Mouse (Mus musculus) forebrain, embryonic 13.5 days (tissue): Measurements from ENCODE around the gene Nkd1. TPM values are rescaled to one million over a fixed set of nuclear protein-coding genes. Genes with fewer than 3 reads are reported as not detected.

Experiments
- ATAC-seq: fragments of 200-750 bp; cut with Nextera tagmentation; 2 replicates; pipeline ENCODE4 v1.8.0; 2017
- H3K27ac ChIP-seq: fragments of 300-500 bp; sonication (generic); 2 replicates; pipeline ENCODE4 v1.5.1; 2015; ENCODE audit warnings: inconsistent platforms, mild to moderate bottlenecking, moderate library complexity
- H3K27me3 ChIP-seq: fragments of 300-500 bp; sonication (generic); 2 replicates; pipeline ENCODE4 v1.6.1; 2015; ENCODE audit warnings: mild to moderate bottlenecking, inconsistent platforms
- H3K36me3 ChIP-seq: fragments of 300-500 bp; sonication (generic); 2 replicates; pipeline ENCODE4 v1.6.1; 2015; ENCODE audit warnings: mild to moderate bottlenecking, inconsistent platforms; ENCODE audit not compliant: poor library complexity, severe bottlenecking
- H3K4me1 ChIP-seq: fragments of 300-500 bp; sonication (generic); 2 replicates; pipeline ENCODE4 v1.6.1; 2015; ENCODE audit warnings: inconsistent platforms
- H3K4me2 ChIP-seq: fragments of 300-500 bp; sonication (generic); 2 replicates; pipeline ENCODE4 v1.6.1; 2015; ENCODE audit warnings: inconsistent platforms, mild to moderate bottlenecking, moderate library complexity
- H3K4me3 ChIP-seq: fragments of 300-500 bp; sonication (generic); 2 replicates; pipeline ENCODE4 v1.5.1; 2015; ENCODE audit warnings: mild to moderate bottlenecking, inconsistent platforms
- H3K9ac ChIP-seq: fragments of 300-500 bp; sonication (generic); 2 replicates; pipeline ENCODE4 v1.6.1; 2015; ENCODE audit warnings: mild to moderate bottlenecking, inconsistent platforms
- H3K9me3 ChIP-seq: fragments of 300-500 bp; sonication (generic); replicated peaks from 2 replicates; pipeline ENCODE4 v1.6.1; 2016; ENCODE audit warnings: inconsistent platforms
- WGBS: fragments of 180-500 bp; shearing (Covaris S2); methylation state at CpG from one replicate; pipeline ENCODE4 v1.1.7; 2015; 5-methylcytosine and 5-hydroxymethylcytosine counted together
- polyA plus RNA-seq: library from polyadenylated mRNA; unstranded; fragments of >200 nt; fragmentation: Nextera tagmentation; extraction: Ambion mirVana; gene quantifications from 2 replicates; pipeline ENCODE4 v1.2.1, GENCODE M21; 2015

Nkd1 gene
- polyA plus RNA-seq, 1 experiment from 2014 or later: 47.7 TPM

- Histone ChIP-seq H3K36me3 (no peaks in the 10 kb centered on the region), H3K4me3 (no peak overlapping the region), H3K27ac (peak overlapping the region; percentile 31), H3K9me3 (no peaks in the 10 kb centered on the region), H3K27me3 (no peaks in the 10 kb centered on the region), H3K4me1 (peaks cover 72% of the 10 kb centered on the region), H3K4me2 (no peak overlapping the region), H3K9ac (no peak overlapping the region)
- 84% methylated on average over 3 of the region's 3 CpGs for WGBS
- no peak for ATAC-seq
These were observed 47.1 kb downstream of the Nkd1 start for GRCm38 (mm10) chr8:88568211-88568610.

GRCm38 (mm10) chr8:88569366-88569765, 48.2 kb downstream of the Nkd1 start:
- H3K9me3 ChIP-seq: no peaks in the 10 kb centered on the region
- 76% methylated on average over 7 of the region's 7 CpGs for WGBS
- peaks cover 77% of the 10 kb centered on the region for H3K4me1 ChIP-seq

GRCm38 (mm10) chr8:88570293-88570998, 49.3 kb downstream of the Nkd1 start:
- Histone ChIP-seq H3K27me3 (no peaks in the 10 kb centered on the region), H3K4me3 (no peak overlapping the region), H3K4me1 (peaks cover 76% of the 10 kb centered on the region), H3K9ac (no peak overlapping the region), H3K27ac (no peak overlapping the region), H3K36me3 (peaks cover 4% of the 10 kb centered on the region; the same call in 1 of the 2 replicates), H3K4me2 (no peak overlapping the region), H3K9me3 (no peaks in the 10 kb centered on the region)
- 40% methylated on average over 10 of the region's 10 CpGs for WGBS
- ATAC-seq: no peak

More at GRCm38 (mm10) chr8:88569366-88569765, 48.2 kb downstream of the Nkd1 start:
- no peaks in the 10 kb centered on the region for H3K27me3 ChIP-seq
- H3K4me3 ChIP-seq: no peak overlapping the region
- H3K9ac ChIP-seq: no peak overlapping the region
- H3K27ac ChIP-seq: no peak overlapping the region
- H3K4me2 ChIP-seq: no peak overlapping the region
- no peak for ATAC-seq
- peaks cover 4% of the 10 kb centered on the region; the same call in 1 of the 2 replicates for H3K36me3 ChIP-seq

GRCm38 (mm10) chr8:88571434-88572184, 50.5 kb downstream of the Nkd1 start:
- Histone ChIP-seq H3K36me3 (peaks cover 4% of the 10 kb centered on the region; the same call in 1 of the 2 replicates), H3K4me3 (no peak overlapping the region), H3K9me3 (no peaks in the 10 kb centered on the region), H3K9ac (no peak overlapping the region), H3K27me3 (no peaks in the 10 kb centered on the region), H3K4me2 (no peak overlapping the region), H3K4me1 (peaks cover 82% of the 10 kb centered on the region), H3K27ac (peak overlapping the region; percentile 81)
- ATAC-seq: no peak
- WGBS: 77% methylated on average over 14 of the region's 14 CpGs

- peaks cover 85% of the 10 kb centered on the region for H3K4me1 ChIP-seq
- no peak overlapping the region for H3K4me2 ChIP-seq
- no peaks in the 10 kb centered on the region for H3K27me3 ChIP-seq
- no peak overlapping the region for H3K9ac ChIP-seq
- ATAC-seq: peak; percentile 67
- no peaks in the 10 kb centered on the region for H3K9me3 ChIP-seq
- WGBS: 72% methylated on average over 12 of the region's 12 CpGs
- peaks cover 4% of the 10 kb centered on the region; the same call in 1 of the 2 replicates for H3K36me3 ChIP-seq
- no peak overlapping the region for H3K4me3 ChIP-seq
- peak overlapping the region; percentile 81 for H3K27ac ChIP-seq
These were observed 51.2 kb downstream of the Nkd1 start for GRCm38 (mm10) chr8:88572185-88572909.

- Histone ChIP-seq H3K4me1 (peaks cover 86% of the 10 kb centered on the region), H3K9me3 (no peaks in the 10 kb centered on the region), H3K27ac (peak overlapping the region; percentile 81), H3K27me3 (no peaks in the 10 kb centered on the region), H3K4me2 (no peak overlapping the region), H3K4me3 (no peak overlapping the region), H3K9ac (no peak overlapping the region), H3K36me3 (peaks cover 4% of the 10 kb centered on the region; the same call in 1 of the 2 replicates)
- 75% methylated on average over 14 of the region's 14 CpGs for WGBS
- ATAC-seq: 0 out of 2 replicates have a peak, but pooled peaks have one; percentile 4
These were observed 51.9 kb downstream of the Nkd1 start for GRCm38 (mm10) chr8:88572941-88573645.

GRCm38 (mm10) chr8:88574975-88575374, 53.8 kb downstream of the Nkd1 start:
- Histone ChIP-seq H3K9me3 (no peaks in the 10 kb centered on the region), H3K4me3 (no peak overlapping the region), H3K27ac (no peak overlapping the region), H3K36me3 (peaks cover 4% of the 10 kb centered on the region; the same call in 1 of the 2 replicates), H3K9ac (no peak overlapping the region), H3K4me2 (no peak overlapping the region), H3K27me3 (no peaks in the 10 kb centered on the region), H3K4me1 (peaks cover 86% of the 10 kb centered on the region)
- ATAC-seq: no peak
- WGBS: 64% methylated on average over 5 of the region's 5 CpGs

- Histone ChIP-seq H3K4me2 (no peak overlapping the region), H3K9me3 (no peaks in the 10 kb centered on the region), H3K9ac (no peak overlapping the region), H3K27me3 (no peaks in the 10 kb centered on the region), H3K4me3 (no peak overlapping the region), H3K36me3 (peaks cover 4% of the 10 kb centered on the region; the same call in 1 of the 2 replicates), H3K27ac (no peak overlapping the region), H3K4me1 (peaks cover 76% of the 10 kb centered on the region)
- 83% methylated on average over 10 of the region's 10 CpGs for WGBS
- ATAC-seq: no peak
These were observed 55.4 kb downstream of the Nkd1 start for GRCm38 (mm10) chr8:88576351-88577142.

- H3K4me2 ChIP-seq: no peak overlapping the region
- WGBS: 63% methylated on average over 5 of the region's 5 CpGs
- H3K27me3 ChIP-seq: no peaks in the 10 kb centered on the region
- H3K27ac ChIP-seq: peak overlapping the region; percentile 67
- peaks cover 65% of the 10 kb centered on the region for H3K4me1 ChIP-seq
- ATAC-seq: peak; percentile 49; the same call in 1 of the 2 replicates
- no peak overlapping the region for H3K4me3 ChIP-seq
- H3K9me3 ChIP-seq: no peaks in the 10 kb centered on the region
- no peak overlapping the region for H3K9ac ChIP-seq
- peaks cover 4% of the 10 kb centered on the region; the same call in 1 of the 2 replicates for H3K36me3 ChIP-seq
These were observed 56.5 kb downstream of the Nkd1 start for GRCm38 (mm10) chr8:88577666-88578065.

GRCm38 (mm10) chr8:88578413-88579175, 57.4 kb downstream of the Nkd1 start:
- H3K27ac ChIP-seq: peak overlapping the region; percentile 67

More at GRCm38 (mm10) chr8:88578413-88579175, 57.4 kb downstream of the Nkd1 start:
- WGBS: 58% methylated on average over 14 of the region's 14 CpGs
- ATAC-seq: peak; percentile 42
- no peaks in the 10 kb centered on the region for H3K27me3 ChIP-seq
- no peaks in the 10 kb centered on the region for H3K9me3 ChIP-seq
- peaks cover 4% of the 10 kb centered on the region; the same call in 1 of the 2 replicates for H3K36me3 ChIP-seq
- H3K4me2 ChIP-seq: no peak overlapping the region
- H3K4me1 ChIP-seq: peaks cover 59% of the 10 kb centered on the region
- H3K9ac ChIP-seq: no peak overlapping the region
- no peak overlapping the region for H3K4me3 ChIP-seq
